Mouse (Mus musculus) lung, adult 2 months (tissue): ENCODE measurements around the gene Mepce.

Experiments used
- CTCF ChIP-seq: fragments of 200-500 bp; IDR thresholded peaks from 2 replicates; pipeline ENCODE4 v1.5.1; 2011; ENCODE audit warnings: mild to moderate bottlenecking, low read length, control low read depth; ENCODE audit not compliant: insufficient read depth
- POLR2A ChIP-seq: fragments of 200-500 bp; IDR thresholded peaks from 2 replicates; pipeline ENCODE4 v1.6.1; 2011; ENCODE audit warnings: low read depth, mild to moderate bottlenecking, control low read depth, low read length, borderline replicate concordance; ENCODE audit errors: extremely low read depth

DNA sequence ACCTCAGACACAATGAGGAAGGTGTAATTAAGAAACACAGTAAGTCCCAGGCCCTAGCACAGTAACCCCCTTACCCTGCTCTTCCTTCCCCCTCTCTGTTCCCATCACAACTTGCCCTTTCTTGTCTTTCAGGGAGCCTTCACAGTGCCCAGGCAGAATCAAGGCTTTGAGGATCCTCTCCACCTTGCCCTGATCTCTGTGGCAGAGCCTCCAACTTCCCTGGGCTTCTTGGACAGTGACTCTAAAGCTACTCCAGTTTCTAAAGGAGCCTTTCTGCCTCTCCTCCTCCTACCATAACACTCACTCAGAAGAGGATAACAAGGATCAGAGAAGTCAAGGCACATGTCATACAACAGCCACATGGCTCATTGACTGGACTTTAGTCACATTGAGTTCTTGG is 49.2 kb upstream of the Mepce start:
- TF ChIP-seq CTCF: no peak
- TF ChIP-seq POLR2A: no peak
